Mouse (Mus musculus): ENCODE data around the gene Rpl39.

DNA sequence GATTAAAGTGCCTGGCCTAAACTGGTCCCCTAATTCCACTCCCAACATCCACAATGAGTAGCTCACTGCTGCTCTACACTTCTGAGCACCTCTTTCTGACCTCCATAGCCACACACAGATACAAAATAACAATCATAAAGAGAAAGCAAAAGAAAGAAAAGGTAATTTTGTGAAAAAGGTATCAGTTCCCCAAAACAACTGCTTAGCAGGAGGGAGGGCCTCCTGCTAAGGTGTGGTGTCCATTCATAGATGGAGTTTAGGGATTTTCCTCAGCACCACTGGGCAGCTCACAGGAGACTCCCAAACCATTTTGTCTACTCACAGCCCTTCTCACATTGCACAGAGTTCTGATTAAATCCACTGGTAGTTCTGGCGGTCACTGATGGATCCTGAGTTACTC is 3.6 kb upstream of the Rpl39 start:
- TF ChIP-seq CTCF (IDR thresholded peaks at IDR 0.05; ENCODE audit: borderline replicate concordance, control insufficient read depth, extremely low read depth, insufficient read depth, low read length, poor library complexity) (no peak), POLR2A (IDR thresholded peaks at IDR 0.05; ENCODE audit: control insufficient read depth, extremely low read depth, insufficient read depth, low read length, poor library complexity) (no peak)
